Mouse (Mus musculus) cerebellum, adult 2 months (tissue): ENCODE results near the gene Ap3b1. TPM values are rescaled to one million over a fixed set of nuclear protein-coding genes. Genes with fewer than 3 reads are reported as not detected.

Source experiments
- DNase-seq, 2 experiments: peaks; one replicate each; pipeline ENCODE4 v3.0.0; 2021
- H3K27ac ChIP-seq: fragments of 200-500 bp; 2 replicates; pipeline ENCODE4 v1.5.1; 2012; ENCODE audit warnings: low read length, control low read depth, inconsistent platforms; ENCODE audit not compliant: insufficient read depth
- H3K27me3 ChIP-seq: fragments of 200-500 bp; 2 replicates; pipeline ENCODE4 v1.6.1; 2012; ENCODE audit warnings: inconsistent platforms, mild to moderate bottlenecking, low read length, moderate library complexity; ENCODE audit not compliant: control insufficient read depth, insufficient read depth
- H3K4me1 ChIP-seq: fragments of 200-500 bp; 2 replicates; pipeline ENCODE4 v1.6.1; 2011; ENCODE audit warnings: low read length; ENCODE audit not compliant: control insufficient read depth, insufficient read depth
- H3K4me3 ChIP-seq: fragments of 200-500 bp; replicated peaks from 2 replicates; pipeline ENCODE3; 2011; ENCODE audit warnings: mild to moderate bottlenecking, low read depth, low read length, control low read depth; ENCODE audit not compliant: insufficient read depth
- CTCF ChIP-seq: fragments of 200-500 bp; IDR thresholded peaks from 2 replicates; pipeline ENCODE4 v1.5.1; 2011; ENCODE audit warnings: low read depth, mild to moderate bottlenecking, control low read depth, low read length, moderate library complexity, borderline replicate concordance; ENCODE audit not compliant: insufficient read depth
- POLR2A ChIP-seq: fragments of 200-500 bp; IDR thresholded peaks from 2 replicates; pipeline ENCODE4 v1.6.1; 2011; ENCODE audit warnings: low read length, control low read depth, borderline replicate concordance; ENCODE audit not compliant: insufficient read depth
- WGBS: fragments of 180-500 bp; shearing (Covaris S2); methylation state at CpG from one replicate; pipeline ENCODE4 v1.1.7; 2018; 5-methylcytosine and 5-hydroxymethylcytosine counted together
- polyA plus RNA-seq: library from polyadenylated mRNA; depleted of rRNA; stranded (reverse); fragments of >200 nt; gene quantifications from 2 replicates; pipeline ENCODE4 v1.2.3, GENCODE M21; 2012

The Ap3b1 gene
- polyA plus RNA-seq, 1 experiment = 33.0 TPM

DNA sequence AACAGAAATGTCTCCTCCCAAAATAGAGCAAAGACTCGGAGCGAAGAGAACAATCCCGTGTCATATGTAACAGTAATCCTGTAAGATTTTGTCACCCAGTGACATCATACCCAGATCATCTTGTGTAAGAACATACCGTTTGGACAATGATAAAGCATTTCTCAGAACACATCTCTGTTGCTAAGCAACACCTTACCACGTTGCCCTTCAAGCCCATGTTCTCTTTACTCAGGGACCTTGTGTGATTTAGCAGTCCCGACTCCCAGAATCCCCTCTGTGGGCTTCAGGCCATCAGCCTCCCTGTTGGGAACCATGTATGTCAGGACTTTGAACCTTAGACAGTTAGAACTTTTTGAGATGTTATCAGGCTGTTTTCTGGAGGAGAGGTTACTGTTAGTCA, 209.0 kb downstream of the Ap3b1 start:
- 63% methylated on average over 6 of the region's 6 CpGs for WGBS
- Histone ChIP-seq H3K27ac (no peak overlapping the region), H3K4me3 (no peak overlapping the region), H3K27me3 (no peaks in the 10 kb centered on the region), H3K4me1 (no peaks in the 10 kb centered on the region)
- TF ChIP-seq CTCF (no peak), POLR2A (no peak)
- DNase-seq = no peak

- DNase-seq = no peak
- TF ChIP-seq POLR2A (no peak), CTCF (no peak)
- Histone ChIP-seq H3K27me3 (no peaks in the 10 kb centered on the region), H3K4me3 (no peak overlapping the region), H3K27ac (no peak overlapping the region), H3K4me1 (no peaks in the 10 kb centered on the region)
- WGBS = 86% methylated on average over 10 of the region's 10 CpGs
These were observed 212.2 kb downstream of the Ap3b1 start for GRCm38 (mm10) chr13:94571001-94571400.

DNA sequence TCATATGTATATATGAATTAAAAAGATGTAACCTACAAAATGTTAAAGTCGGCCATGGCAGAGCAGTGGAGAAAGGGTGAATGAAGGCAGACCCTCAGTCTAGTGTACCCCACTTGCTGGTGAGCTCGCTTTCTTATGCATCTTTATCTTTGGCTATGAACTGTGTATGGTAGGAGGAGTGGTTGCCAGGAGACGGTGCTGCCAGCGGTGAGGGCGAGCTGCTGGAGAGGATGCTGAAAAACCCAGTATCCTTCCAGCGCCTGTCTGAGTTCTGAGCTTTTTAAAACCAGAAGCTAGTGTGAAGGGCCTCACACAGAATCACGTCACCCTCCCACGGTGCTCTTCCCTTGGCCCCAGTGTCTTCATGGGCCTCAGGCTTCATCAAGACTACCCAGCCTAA, 214.6 kb downstream of the Ap3b1 start:
- TF ChIP-seq CTCF = no peak
- TF ChIP-seq POLR2A = no peak
- WGBS = 69% methylated on average over 8 of the region's 8 CpGs
- no peaks in the 10 kb centered on the region for H3K27me3 ChIP-seq
- no peak for DNase-seq
- no peak overlapping the region for H3K4me3 ChIP-seq
- no peaks in the 10 kb centered on the region for H3K4me1 ChIP-seq
- H3K27ac ChIP-seq = no peak overlapping the region

GRCm38 (mm10) chr13:94573833-94574232, 215.1 kb downstream of the Ap3b1 start:
- TF ChIP-seq CTCF (no peak), POLR2A (no peak)
- H3K4me3 ChIP-seq = no peak overlapping the region
- DNase-seq = no peak
- 89% methylated on average over 7 of the region's 7 CpGs for WGBS
- no peak overlapping the region for H3K27ac ChIP-seq
- H3K4me1 ChIP-seq = no peaks in the 10 kb centered on the region
- H3K27me3 ChIP-seq = no peaks in the 10 kb centered on the region

DNA sequence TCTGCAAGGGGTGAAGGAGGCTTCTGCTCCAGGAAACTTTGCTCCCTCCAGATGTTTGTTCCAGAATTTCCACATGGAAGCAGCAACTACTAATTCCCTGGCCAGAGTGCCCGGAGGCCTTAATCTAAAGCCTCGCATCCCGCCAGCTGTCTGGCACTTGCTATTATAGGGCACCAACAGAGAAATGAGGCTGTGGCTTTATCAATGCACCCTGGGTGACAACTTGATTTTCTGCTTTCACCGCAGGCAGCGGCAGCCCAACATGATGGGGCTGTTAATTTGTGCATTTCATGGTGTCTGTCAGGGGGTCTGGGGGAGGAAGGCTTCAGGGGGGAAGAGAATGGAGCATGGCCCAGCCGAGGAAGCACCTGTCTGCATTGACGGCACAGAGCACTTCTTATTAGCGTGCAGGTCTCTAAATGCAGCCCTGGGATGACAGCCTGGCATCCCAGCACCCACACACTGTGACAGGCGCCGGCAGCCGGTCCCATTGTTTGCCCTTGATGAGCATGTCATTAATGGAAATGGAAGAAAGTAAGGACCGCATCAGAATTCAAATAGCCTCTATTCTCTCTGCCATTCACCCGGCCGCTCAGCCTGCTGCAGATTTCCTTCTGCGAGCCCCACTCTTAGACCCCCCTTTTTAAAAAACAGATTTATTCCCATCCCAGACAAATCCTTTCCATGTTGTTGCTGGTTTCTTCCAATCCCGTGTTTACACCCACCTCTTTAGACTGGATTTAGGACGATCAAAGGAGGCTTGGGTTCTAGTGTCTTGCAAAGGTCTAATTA, 217.0 kb downstream of the Ap3b1 start:
- DNase-seq = no peak
- 27% methylated on average over 17 of the region's 17 CpGs for WGBS
- no peak for TF ChIP-seq CTCF
- TF ChIP-seq POLR2A = no peak
- Histone ChIP-seq H3K4me1 (no peaks in the 10 kb centered on the region), H3K27me3 (no peaks in the 10 kb centered on the region), H3K4me3 (no peak overlapping the region), H3K27ac (no peak overlapping the region)

GRCm38 (mm10) chr13:94576399-94577176, 217.8 kb downstream of the Ap3b1 start:
- Histone ChIP-seq H3K27me3 (no peaks in the 10 kb centered on the region), H3K4me3 (no peak overlapping the region), H3K4me1 (no peaks in the 10 kb centered on the region), H3K27ac (no peak overlapping the region)
- no peak for DNase-seq
- TF ChIP-seq CTCF (no peak), POLR2A (no peak)
- WGBS = 39% methylated on average over 21 of the region's 22 CpGs

DNA sequence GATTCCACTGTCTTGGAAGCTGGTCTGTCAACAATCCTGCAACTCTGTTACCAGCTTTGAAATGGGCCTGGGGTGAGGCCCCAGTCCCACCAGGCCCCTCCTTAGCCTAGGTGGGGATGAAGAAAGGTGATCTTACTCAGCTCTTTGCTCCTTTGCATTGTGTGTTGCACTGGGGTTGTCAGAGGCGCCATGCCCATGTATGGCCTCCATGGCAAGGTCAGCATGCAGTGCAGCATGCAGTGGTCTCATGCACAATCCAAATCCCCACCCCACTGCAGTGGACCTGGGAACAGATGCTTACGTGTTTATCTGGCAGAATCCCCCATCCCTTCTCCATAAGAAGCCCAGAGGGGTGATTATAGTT, 218.4 kb downstream of the Ap3b1 start:
- Histone ChIP-seq H3K4me3 (no peak overlapping the region), H3K27me3 (no peaks in the 10 kb centered on the region), H3K4me1 (no peaks in the 10 kb centered on the region), H3K27ac (no peak overlapping the region)
- no peak for TF ChIP-seq POLR2A
- no peak for TF ChIP-seq CTCF
- no peak for DNase-seq
- 77% methylated on average over 2 of the region's 2 CpGs for WGBS

DNA sequence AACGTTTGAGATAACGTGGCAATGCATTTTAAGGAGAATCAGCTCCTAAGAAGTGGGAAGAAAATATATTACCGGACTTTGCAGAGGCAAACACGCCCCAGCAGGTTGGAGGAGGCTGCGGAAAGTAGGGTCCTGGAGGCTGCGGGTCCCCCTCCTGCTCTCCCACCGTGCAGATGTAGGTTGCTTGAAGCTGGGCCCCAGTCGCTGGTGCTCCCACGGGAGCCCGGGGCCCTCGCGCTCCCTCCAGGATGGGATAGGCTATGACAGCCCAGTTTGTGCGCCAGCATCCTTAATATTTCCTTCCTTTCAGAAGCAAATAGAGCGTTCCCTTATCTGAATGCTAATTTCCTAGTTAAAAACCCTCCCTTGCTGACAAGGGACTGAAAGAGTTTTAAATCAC, 236.5 kb downstream of the Ap3b1 start:
- TF ChIP-seq POLR2A (no peak), CTCF (no peak)
- 11% methylated on average over 14 of the region's 14 CpGs for WGBS
- Histone ChIP-seq H3K4me3 (no peak overlapping the region), H3K27me3 (peaks cover 5% of the 10 kb centered on the region; the same call in 1 of the 2 replicates), H3K27ac (no peak overlapping the region), H3K4me1 (no peaks in the 10 kb centered on the region)
- no peak for DNase-seq
